Mouse (Mus musculus) neural tube, embryonic 15.5 days (tissue): ENCODE data around the gene B3gat2. TPM values are rescaled to one million over a fixed set of nuclear protein-coding genes. Genes with fewer than 3 reads are reported as not detected.

Experiments used
- ATAC-seq: fragments of 200-750 bp; cut with Nextera tagmentation; 2 replicates; pipeline ENCODE4 v1.8.0; 2017; ENCODE audit warnings: mild to moderate bottlenecking, moderate TSS enrichment, moderate library complexity; ENCODE audit not compliant: low FRiP score
- H3K27ac ChIP-seq: fragments of 300-500 bp; sonication (generic); replicated peaks from 2 replicates; pipeline ENCODE4 v1.5.1; 2015; ENCODE audit warnings: mild to moderate bottlenecking, inconsistent platforms
- H3K27me3 ChIP-seq: fragments of 300-500 bp; sonication (generic); replicated peaks from 2 replicates; pipeline ENCODE4 v1.6.1; 2015; ENCODE audit warnings: inconsistent platforms
- H3K36me3 ChIP-seq: fragments of 300-500 bp; sonication (generic); 2 replicates; pipeline ENCODE4 v1.6.1; 2015; ENCODE audit warnings: inconsistent platforms
- H3K4me1 ChIP-seq: fragments of 300-500 bp; sonication (generic); 2 replicates; pipeline ENCODE4 v1.6.1; 2015; ENCODE audit warnings: inconsistent platforms
- H3K4me2 ChIP-seq: fragments of 300-500 bp; sonication (generic); 2 replicates; pipeline ENCODE4 v1.6.1; 2015; ENCODE audit warnings: inconsistent platforms, mild to moderate bottlenecking, moderate library complexity
- H3K4me3 ChIP-seq: fragments of 300-500 bp; sonication (generic); replicated peaks from 2 replicates; pipeline ENCODE4 v1.5.1; 2015; ENCODE audit warnings: mild to moderate bottlenecking, inconsistent platforms
- H3K9ac ChIP-seq: fragments of 300-500 bp; sonication (generic); replicated peaks from 2 replicates; pipeline ENCODE4 v1.6.1; 2015; ENCODE audit warnings: mild to moderate bottlenecking, inconsistent platforms
- H3K9me3 ChIP-seq: fragments of 300-500 bp; sonication (generic); replicated peaks from 2 replicates; pipeline ENCODE4 v1.6.1; 2016; ENCODE audit warnings: inconsistent platforms
- WGBS: fragments of 180-500 bp; shearing (Covaris S2); methylation state at CpG from one replicate; pipeline ENCODE4 v1.1.7; 2015; ENCODE audit warnings: mixed read lengths; 5-methylcytosine and 5-hydroxymethylcytosine counted together
- polyA plus RNA-seq: library from polyadenylated mRNA; unstranded; fragments of >200 nt; fragmentation: Nextera tagmentation; extraction: Ambion mirVana; gene quantifications from 2 replicates; pipeline ENCODE4 v1.2.1, GENCODE M21; 2015

B3gat2 gene
- polyA plus RNA-seq, 1 experiment from 2014 or later: 27.9 TPM

DNA sequence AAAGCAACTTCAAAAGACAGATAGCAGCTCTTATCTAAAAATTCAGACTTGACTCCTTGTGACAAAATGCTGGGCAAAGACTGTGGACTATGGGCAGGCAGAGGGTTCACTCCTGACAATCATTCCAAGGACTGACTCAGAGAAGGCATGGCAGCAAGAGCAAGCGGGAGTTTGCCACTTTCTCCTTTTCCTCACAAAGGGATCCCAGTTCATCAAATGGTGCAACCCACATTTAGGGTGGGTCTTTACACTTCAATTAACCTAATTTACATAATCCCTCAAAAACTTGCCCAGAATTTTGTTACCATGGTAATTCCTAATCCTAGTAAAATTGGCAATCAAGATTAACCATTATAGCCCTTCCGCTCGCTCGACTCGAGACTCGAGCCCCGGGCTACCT lies 123.4 kb downstream of the B3gat2 start:
- Histone ChIP-seq H3K27me3 (no peaks in the 10 kb centered on the region), H3K4me2 (no peak overlapping the region), H3K4me3 (no peak overlapping the region), H3K9ac (no peak overlapping the region), H3K27ac (no peak overlapping the region), H3K9me3 (no peaks in the 10 kb centered on the region), H3K36me3 (no peaks in the 10 kb centered on the region), H3K4me1 (no peaks in the 10 kb centered on the region)
- no peak for ATAC-seq
- WGBS: 92% methylated on average over 7 of the region's 7 CpGs

- Histone ChIP-seq H3K27ac (no peak overlapping the region), H3K4me1 (no peaks in the 10 kb centered on the region), H3K27me3 (no peaks in the 10 kb centered on the region), H3K9ac (no peak overlapping the region), H3K36me3 (no peaks in the 10 kb centered on the region), H3K4me2 (no peak overlapping the region), H3K9me3 (no peaks in the 10 kb centered on the region), H3K4me3 (no peak overlapping the region)
- ATAC-seq: no peak
- WGBS: 69% methylated on average over 1 of the region's 1 CpGs
Measured at GRCm38 (mm10) chr1:23892072-23892471, 130.5 kb downstream of the B3gat2 start.

Other genes starting within 250 kb of the B3gat2 start
- gene Smap1, start 160.6 kb downstream of the B3gat2 start, polyA plus RNA-seq: 88.3 and 111 TPM in 2 replicates
- 79.2 and 85.2 TPM in 2 replicates for gene Sdhaf4, start 243.9 kb downstream of the B3gat2 start, polyA plus RNA-seq